Mouse (Mus musculus) lung, adult 2 months (tissue): ENCODE data around the gene Plppr3. TPM values are rescaled to one million over a fixed set of nuclear protein-coding genes. Genes with fewer than 3 reads are reported as not detected.
A peak's percentile ranks its signal among the peaks of the same experiment; 100 is the strongest.

Source experiments
- DNase-seq: peaks from one replicate; pipeline ENCODE4 v3.0.0; 2022
- H3K4me1 ChIP-seq: fragments of 200-500 bp; 2 replicates; pipeline ENCODE4 v1.6.1; 2011; ENCODE audit warnings: low read length; ENCODE audit not compliant: control insufficient read depth, insufficient read depth
- H3K4me3 ChIP-seq: fragments of 200-500 bp; replicated peaks from 2 replicates; pipeline ENCODE3; 2011; ENCODE audit warnings: low read depth, mild to moderate bottlenecking, control low read depth, low read length; ENCODE audit errors: extremely low read depth
- CTCF ChIP-seq: fragments of 200-500 bp; IDR thresholded peaks from 2 replicates; pipeline ENCODE4 v1.5.1; 2011; ENCODE audit warnings: mild to moderate bottlenecking, low read length, control low read depth; ENCODE audit not compliant: insufficient read depth
- POLR2A ChIP-seq: fragments of 200-500 bp; IDR thresholded peaks from 2 replicates; pipeline ENCODE4 v1.6.1; 2011; ENCODE audit warnings: low read depth, mild to moderate bottlenecking, control low read depth, low read length, borderline replicate concordance; ENCODE audit errors: extremely low read depth
- WGBS: fragments of 180-500 bp; shearing (Covaris S2); methylation state at CpG from one replicate; pipeline ENCODE4 v1.1.7; 2018; 5-methylcytosine and 5-hydroxymethylcytosine counted together
- polyA plus RNA-seq: library from polyadenylated mRNA; depleted of rRNA; stranded (reverse); fragments of >200 nt; gene quantifications from 2 replicates; pipeline ENCODE4 v1.2.3, GENCODE M21; 2012

The Plppr3 gene
- polyA plus RNA-seq, 1 experiment = 8.9 TPM

- no peak for TF ChIP-seq POLR2A
- TF ChIP-seq CTCF = no peak
- Histone ChIP-seq H3K4me1 (peaks cover 34% of the 10 kb centered on the region), H3K4me3 (no peak overlapping the region)
- WGBS = 24% methylated on average over 17 of the region's 17 CpGs
- DNase-seq = no peak
These were observed 15.9 kb downstream of the Plppr3 start for GRCm38 (mm10) chr10:79858416-79859074.

- Histone ChIP-seq H3K4me3 (peak overlapping the region; percentile 6), H3K4me1 (peaks cover 36% of the 10 kb centered on the region)
- WGBS = 59% methylated on average over 2 of the region's 2 CpGs
- no peak for TF ChIP-seq POLR2A
- TF ChIP-seq CTCF = no peak
- no peak for DNase-seq
These were observed 16.5 kb downstream of the Plppr3 start for GRCm38 (mm10) chr10:79857894-79858293.

GRCm38 (mm10) chr10:79857452-79857811 is 17.0 kb downstream of the Plppr3 start:
- Histone ChIP-seq H3K4me1 (peaks cover 41% of the 10 kb centered on the region), H3K4me3 (peak overlapping the region; percentile 25)
- 3% methylated on average over 4 of the region's 4 CpGs for WGBS
- peak; percentile 62 for DNase-seq
- TF ChIP-seq POLR2A (no peak), CTCF (no peak)

- peaks cover 43% of the 10 kb centered on the region for H3K4me1 ChIP-seq
- no peak for DNase-seq
- 6% methylated on average over 7 of the region's 7 CpGs for WGBS
- TF ChIP-seq POLR2A (no peak), CTCF (no peak)
- peak overlapping the region; percentile 25 for H3K4me3 ChIP-seq
These were observed 17.6 kb downstream of the Plppr3 start for GRCm38 (mm10) chr10:79856704-79857451.

GRCm38 (mm10) chr10:79856280-79856679 is 18.2 kb downstream of the Plppr3 start:
- 6% methylated on average over 6 of the region's 6 CpGs for WGBS
- H3K4me3 ChIP-seq = peak overlapping the region; percentile 2

GRCm38 (mm10) chr10:79855558-79856184 is 18.8 kb downstream of the Plppr3 start:
- peaks cover 43% of the 10 kb centered on the region for H3K4me1 ChIP-seq
- DNase-seq = no peak
- TF ChIP-seq CTCF (no peak), POLR2A (peak; percentile 26; the same call in 1 of the 2 replicates)

More at GRCm38 (mm10) chr10:79856280-79856679, 18.2 kb downstream of the Plppr3 start:
- no peak for DNase-seq
- H3K4me1 ChIP-seq = peaks cover 44% of the 10 kb centered on the region
- no peak for TF ChIP-seq POLR2A
- TF ChIP-seq CTCF = no peak

GRCm38 (mm10) chr10:79854801-79855541 is 19.5 kb downstream of the Plppr3 start:
- DNase-seq = peak; percentile 77
- peak overlapping the region; percentile 88 for H3K4me3 ChIP-seq
- TF ChIP-seq POLR2A = no peak
- TF ChIP-seq CTCF = no peak
- WGBS = under 1% methylated on average over 81 of the region's 83 CpGs
- H3K4me1 ChIP-seq = peaks cover 43% of the 10 kb centered on the region

More at GRCm38 (mm10) chr10:79855558-79856184, 18.8 kb downstream of the Plppr3 start:
- WGBS = under 1% methylated on average over 10 of the region's 10 CpGs
- H3K4me3 ChIP-seq = peak overlapping the region; percentile 88

GRCm38 (mm10) chr10:79853860-79854795 is 20.3 kb downstream of the Plppr3 start, which contains the start of gene Ptbp1:
TSS of gene Ptbp1 (plus strand) at chr10:79854427.
- TF ChIP-seq CTCF (no peak), POLR2A (peak; percentile 98)
- WGBS = under 1% methylated on average over 75 of the region's 75 CpGs
- Histone ChIP-seq H3K4me3 (peak within 1 kb of the TSS; percentile 88), H3K4me1 (peaks cover 42% of the 10 kb centered on the region)
- DNase-seq = peak; percentile 98
